Mouse (Mus musculus): ENCODE data around the gene Bpifb3.

GRCm38 (mm10) chr2:153943537-153943936, 25.5 kb downstream of the Bpifb3 start:
- TF ChIP-seq CTCF (conservative IDR thresholded peaks at IDR 0.05; ENCODE audit: low read length) (peak; percentile 74), NANOG (IDR thresholded peaks at IDR 0.05; ENCODE audit: borderline replicate concordance, low read length) (no peak)

Data from E14TG2a.4 (cell line).